Mouse (Mus musculus) heart, postnatal 25 days (tissue): ENCODE results near the gene Apol11b. TPM values are rescaled to one million over a fixed set of nuclear protein-coding genes. Genes with fewer than 3 reads are reported as not detected.

Experiments used
- total RNA-seq, 2 experiments: library from RNA; stranded (reverse); gene quantifications; 2 replicates each; pipeline ENCODE4 v1.2.3; 2021

Gene Apol11b
- total RNA-seq, 2 experiments from 2014 or later: 1.4 to 3.7 TPM

Other genes with a start within 250 kb of the Apol11b start
- gene Apol7a, start 244.2 kb downstream of the Apol11b start, total RNA-seq: not detected
- under 1 TPM in 1 of 2 experiments, not detected in 1; 0.28 TPM for gene Apol9a, start 232.2 kb downstream of the Apol11b start, total RNA-seq
- gene Apol7b, start 195.8 kb downstream of the Apol11b start, total RNA-seq: under 1 TPM; 0.61 to 0.73 TPM
- not detected for gene Apol10a, start 166.2 kb downstream of the Apol11b start, total RNA-seq
- not detected for gene Apol11a, start 135.0 kb downstream of the Apol11b start, total RNA-seq
- gene Apol7c, start 110.0 kb downstream of the Apol11b start, total RNA-seq: not detected
- not detected for gene 1700025B11Rik, start 81.4 kb downstream of the Apol11b start, total RNA-seq
- gene Apol10b, start 47.2 kb downstream of the Apol11b start, total RNA-seq: 1 to 10 TPM in 1 of 2 experiments, under 1 TPM in 1; 0.89 to 1.5 TPM
- not detected for gene Gm36245, start 44.0 kb downstream of the Apol11b start, total RNA-seq
- not detected for gene Apol7e, start 55.6 kb upstream of the Apol11b start, total RNA-seq
- gene Apol9b, start 85.8 kb upstream of the Apol11b start, total RNA-seq: not detected
- gene Apol8, start 113.7 kb upstream of the Apol11b start, total RNA-seq: not detected
- 100 to 1,000 TPM; 122 to 124 TPM for gene Myh9, start 198.9 kb upstream of the Apol11b start, total RNA-seq